Mouse (Mus musculus) lung, embryonic 14.5 days (tissue): ENCODE data around the gene Ambra1. TPM values are rescaled to one million over a fixed set of nuclear protein-coding genes. Genes with fewer than 3 reads are reported as not detected.

Source experiments
- ATAC-seq: fragments of 200-750 bp; cut with Nextera tagmentation; 2 replicates; pipeline ENCODE4 v1.8.0; 2017; ENCODE audit warnings: mild to moderate bottlenecking, moderate TSS enrichment, moderate library complexity; ENCODE audit not compliant: insufficient read depth
- DNase-seq: peaks from one replicate; pipeline ENCODE4 v3.0.0-alpha.2; 2015
- H3K27ac ChIP-seq: fragments of 300-500 bp; sonication (generic); 2 replicates; pipeline ENCODE4 v1.5.1; 2014; ENCODE audit warnings: low read depth, mild to moderate bottlenecking, moderate library complexity
- H3K27me3 ChIP-seq: fragments of 300-500 bp; sonication (generic); 2 replicates; pipeline ENCODE4 v1.6.1; 2014; ENCODE audit warnings: low read length, control low read depth; ENCODE audit not compliant: insufficient read depth
- H3K36me3 ChIP-seq: fragments of 300-500 bp; sonication (generic); 2 replicates; pipeline ENCODE4 v1.6.1; 2014; ENCODE audit warnings: control low read depth; ENCODE audit not compliant: insufficient read depth
- H3K4me1 ChIP-seq: fragments of 300-500 bp; sonication (generic); 2 replicates; pipeline ENCODE4 v1.6.1; 2014; ENCODE audit warnings: antibody characterized with exemption, control low read depth; ENCODE audit not compliant: insufficient read depth
- H3K4me2 ChIP-seq: fragments of 300-500 bp; sonication (generic); 2 replicates; pipeline ENCODE4 v1.6.1; 2014; ENCODE audit warnings: mild to moderate bottlenecking
- H3K4me3 ChIP-seq: fragments of 300-500 bp; sonication (generic); 2 replicates; pipeline ENCODE4 v1.5.1; 2014; ENCODE audit warnings: low read depth, low read length
- H3K9ac ChIP-seq: fragments of 300-500 bp; sonication (generic); 2 replicates; pipeline ENCODE4 v1.6.1; 2014
- H3K9me3 ChIP-seq: fragments of 300-500 bp; sonication (generic); 2 replicates; pipeline ENCODE4 v1.6.1; 2016; ENCODE audit warnings: low read depth, low read length, control low read depth
- CTCF ChIP-seq: IDR thresholded peaks from 2 replicates; pipeline ENCODE4 v1.5.1; 2016; ENCODE audit warnings: antibody characterized with exemption, low read depth
- WGBS: fragments of 180-500 bp; shearing (Covaris S2); extraction: QIAGEN DNeasy Blood & Tissue Kit; methylation state at CpG from one replicate; pipeline ENCODE4 v1.1.7; 2014; 5-methylcytosine and 5-hydroxymethylcytosine counted together
- polyA plus RNA-seq: library from polyadenylated mRNA; unstranded; fragments of >200 nt; fragmentation: Nextera tagmentation; extraction: Ambion mirVana; gene quantifications from 2 replicates; pipeline ENCODE4 v1.2.1, GENCODE M21; 2014

The Ambra1 gene
- polyA plus RNA-seq: 15.7 and 15.9 TPM in 2 replicates

DNA sequence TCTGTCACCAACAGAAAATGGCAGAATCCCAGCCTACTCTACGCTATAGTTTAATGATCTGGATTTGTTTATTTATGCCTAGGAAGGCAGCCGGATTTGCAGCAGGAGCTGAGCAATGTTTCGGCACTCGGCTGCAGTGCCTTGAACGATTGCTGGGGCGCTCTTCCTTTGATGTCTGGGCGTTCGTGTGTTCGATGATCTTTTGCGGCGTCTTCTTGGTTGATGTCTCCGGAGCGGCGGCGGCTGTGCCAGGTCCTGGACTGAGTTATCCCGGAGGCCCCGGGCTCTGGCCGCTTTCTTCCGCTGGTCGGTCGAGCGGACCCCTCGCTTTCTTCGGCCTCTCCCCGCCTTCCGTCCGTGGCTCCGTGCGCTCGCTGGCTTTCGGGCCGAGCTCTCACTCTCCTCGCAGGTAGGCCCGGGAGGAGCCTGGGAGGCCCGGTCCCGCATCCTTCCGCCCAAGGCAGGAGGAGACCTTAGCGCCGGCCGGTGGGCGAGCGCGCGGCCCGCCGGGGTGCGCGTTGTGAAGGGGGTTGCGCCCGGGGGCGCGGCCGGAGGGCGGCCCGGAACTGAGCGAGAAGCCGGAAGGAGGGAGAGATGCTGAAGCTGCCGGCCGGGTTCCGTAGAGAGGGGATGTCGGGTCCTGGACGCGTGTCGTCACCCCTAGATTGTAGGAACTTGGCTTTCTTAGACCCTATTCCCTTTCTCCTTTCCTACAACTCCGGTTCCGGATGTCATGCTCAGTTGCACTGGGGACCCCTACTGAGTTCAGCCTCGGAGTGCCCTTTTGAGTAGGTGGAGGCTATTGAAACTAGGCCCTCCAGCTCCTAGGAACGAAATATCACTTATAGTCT lies at the start of gene Ambra1:
Gene Ambra1, plus strand, starts transcription at position 164 of the 851 bp plus-strand sequence.
- Histone ChIP-seq H3K4me3 (peak within 1 kb of the TSS; percentile 97), H3K4me1 (no peaks in the 10 kb centered on the region), H3K27me3 (no peaks in the 10 kb centered on the region), H3K27ac (peak within 1 kb of the TSS; percentile 93), H3K9me3 (no peaks in the 10 kb centered on the region), H3K4me2 (peak within 1 kb of the TSS; percentile 72), H3K9ac (peak within 1 kb of the TSS; percentile 94), H3K36me3 (no peaks in the 10 kb centered on the region)
- TF ChIP-seq CTCF: peak; percentile 49
- ATAC-seq (peak; percentile 91), DNase-seq (peak; percentile 96)
- under 1% methylated on average over 68 of the region's 68 CpGs for WGBS

DNA sequence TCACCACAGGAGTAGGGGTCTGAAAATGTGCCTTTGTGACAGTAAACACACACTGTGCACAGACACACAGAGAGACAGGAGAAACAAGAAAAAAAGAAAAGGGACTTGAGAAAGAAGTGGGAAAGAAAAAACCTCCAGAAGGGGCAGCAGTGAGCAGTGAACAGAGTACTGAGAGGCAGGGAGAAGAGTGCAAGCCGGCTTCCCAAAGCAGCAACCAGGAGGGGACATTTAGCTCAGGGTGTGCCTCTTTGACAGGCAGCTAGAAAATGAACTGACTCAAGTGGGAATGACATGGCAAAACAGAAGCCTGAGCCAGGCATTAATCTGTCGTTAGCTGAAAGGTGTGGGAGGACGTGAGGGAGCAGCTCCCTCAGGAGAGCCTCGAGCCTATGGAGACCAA lies 47.1 kb upstream of the Ambra1 start:
- WGBS: 43% methylated on average over 4 of the region's 4 CpGs
- peaks cover 56% of the 10 kb centered on the region for H3K36me3 ChIP-seq
- ATAC-seq (0 out of 2 replicates have a peak, but pooled peaks have one; percentile 28), DNase-seq (peak; percentile 75)
- no peak overlapping the region for H3K4me2 ChIP-seq
- no peaks in the 10 kb centered on the region for H3K9me3 ChIP-seq
- H3K4me1 ChIP-seq: no peaks in the 10 kb centered on the region
- H3K4me3 ChIP-seq: no peak overlapping the region
- no peak overlapping the region for H3K27ac ChIP-seq
- H3K27me3 ChIP-seq: no peaks in the 10 kb centered on the region
- H3K9ac ChIP-seq: no peak overlapping the region
- TF ChIP-seq CTCF: peak; percentile 48

DNA sequence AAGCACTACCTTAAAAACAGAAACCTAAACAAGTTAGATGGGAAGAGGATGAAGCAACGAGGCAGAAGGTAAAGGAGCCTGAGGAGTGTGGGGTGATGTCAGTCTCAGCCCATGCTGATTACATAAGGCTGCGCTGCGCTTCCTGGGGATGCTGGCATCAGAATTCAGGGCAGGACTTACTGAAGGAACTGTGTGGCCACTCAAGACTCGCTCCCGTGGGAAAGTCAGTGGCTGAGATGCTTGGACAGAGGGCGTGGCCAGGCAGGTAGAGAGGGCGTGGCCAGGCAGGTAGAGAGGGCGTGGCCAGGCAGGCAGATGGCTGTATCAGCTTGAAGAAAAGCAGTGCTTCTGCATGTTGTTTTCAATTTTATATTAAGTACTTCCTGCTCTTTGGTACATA lies 46.0 kb upstream of the Ambra1 start:
- Histone ChIP-seq H3K4me1 (no peaks in the 10 kb centered on the region), H3K4me2 (no peak overlapping the region), H3K27ac (no peak overlapping the region), H3K36me3 (peaks cover 51% of the 10 kb centered on the region), H3K9ac (no peak overlapping the region), H3K4me3 (no peak overlapping the region), H3K27me3 (no peaks in the 10 kb centered on the region), H3K9me3 (no peaks in the 10 kb centered on the region)
- DNase-seq (no peak), ATAC-seq (no peak)
- WGBS: 71% methylated on average over 8 of the region's 8 CpGs
- no peak for TF ChIP-seq CTCF

DNA sequence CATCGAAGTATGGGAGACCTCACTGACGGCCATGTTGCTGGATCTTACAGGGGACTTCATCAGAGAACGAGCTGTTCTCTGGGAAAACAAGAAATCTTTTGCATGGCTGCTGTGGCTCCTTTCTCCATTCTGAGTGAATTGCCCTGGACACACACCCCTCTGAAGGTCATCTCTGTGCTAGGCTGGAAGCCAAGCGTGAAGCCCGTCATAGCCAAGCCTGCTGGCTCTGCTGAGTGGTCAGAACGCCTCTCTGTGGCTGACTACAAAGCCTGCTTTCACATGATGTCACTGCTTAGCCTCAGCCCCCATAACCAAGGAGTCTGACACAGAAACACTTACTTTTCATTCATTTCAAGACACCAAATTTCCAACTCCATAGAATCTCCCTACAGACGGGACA lies 40.5 kb upstream of the Ambra1 start:
- ATAC-seq (no peak), DNase-seq (no peak)
- no peak for TF ChIP-seq CTCF
- H3K4me2 ChIP-seq: no peak overlapping the region
- no peak overlapping the region for H3K27ac ChIP-seq
- no peaks in the 10 kb centered on the region for H3K9me3 ChIP-seq
- WGBS: 84% methylated on average over 7 of the region's 7 CpGs
- peaks cover 28% of the 10 kb centered on the region for H3K36me3 ChIP-seq
- no peaks in the 10 kb centered on the region for H3K4me1 ChIP-seq
- no peak overlapping the region for H3K4me3 ChIP-seq
- H3K9ac ChIP-seq: no peak overlapping the region
- H3K27me3 ChIP-seq: no peaks in the 10 kb centered on the region

DNA sequence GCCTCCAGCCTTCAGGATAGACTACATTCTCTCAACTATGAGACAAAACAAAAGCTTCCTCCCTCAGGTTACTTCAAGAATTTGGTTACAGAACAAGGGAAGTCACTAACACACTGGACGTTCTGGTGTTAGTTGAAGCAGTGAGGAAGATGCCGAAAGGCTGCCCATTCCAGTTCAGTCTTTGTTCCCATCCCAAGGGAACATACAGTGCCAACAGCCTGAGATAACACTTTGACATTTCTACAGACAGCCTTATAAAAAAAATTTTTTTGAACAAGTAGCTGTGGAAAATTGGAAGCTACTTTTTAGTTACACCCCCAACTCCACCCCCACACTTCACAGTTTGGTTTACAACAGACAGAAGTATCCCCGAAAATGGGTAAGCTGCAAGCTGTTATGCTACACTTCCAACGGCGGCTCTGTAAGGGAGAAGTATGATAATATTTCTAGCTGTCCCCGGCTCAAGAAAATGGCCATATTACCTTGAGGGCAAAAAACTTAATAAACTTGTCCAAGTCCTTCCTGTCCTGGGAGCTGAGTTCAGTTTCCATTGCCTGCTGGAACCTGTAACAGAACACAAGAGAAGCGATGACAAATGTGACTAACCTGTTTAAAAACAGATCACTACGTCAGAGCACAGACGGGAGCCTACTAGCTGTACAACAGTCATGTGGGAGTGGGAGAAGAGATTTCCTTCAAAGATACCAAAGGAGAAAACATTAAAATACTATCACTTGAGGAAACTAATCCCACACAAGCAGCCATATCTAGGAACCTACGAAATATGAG lies 34.3 kb upstream of the Ambra1 start:
- no peaks in the 10 kb centered on the region for H3K27me3 ChIP-seq
- no peak overlapping the region for H3K9ac ChIP-seq
- H3K4me2 ChIP-seq: no peak overlapping the region
- WGBS: 84% methylated on average over 10 of the region's 10 CpGs
- H3K4me3 ChIP-seq: no peak overlapping the region
- no peaks in the 10 kb centered on the region for H3K4me1 ChIP-seq
- no peak for TF ChIP-seq CTCF
- H3K9me3 ChIP-seq: no peaks in the 10 kb centered on the region
- H3K36me3 ChIP-seq: peaks cover 8% of the 10 kb centered on the region
- ATAC-seq: no peak
- DNase-seq: no peak
- H3K27ac ChIP-seq: no peak overlapping the region

DNA sequence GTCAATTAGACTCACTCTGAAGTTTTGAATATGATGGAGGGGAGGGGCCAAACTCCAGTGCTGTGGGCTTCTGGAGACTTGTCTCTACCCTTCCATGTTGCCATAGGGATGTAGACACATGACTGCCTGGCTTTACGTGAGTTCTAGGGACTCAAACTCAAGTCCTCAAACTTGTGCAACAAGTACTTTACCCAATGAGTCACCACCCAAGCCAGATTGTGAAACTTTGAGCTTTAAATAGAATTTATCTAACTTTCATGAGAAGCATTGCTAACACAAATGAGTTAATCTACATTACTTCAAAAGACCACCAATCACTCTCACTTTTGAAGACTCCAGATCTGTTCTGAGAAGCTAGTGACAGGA lies 33.7 kb upstream of the Ambra1 start:
- no peak overlapping the region for H3K27ac ChIP-seq
- no peak for ATAC-seq
- no peak for DNase-seq

DNA sequence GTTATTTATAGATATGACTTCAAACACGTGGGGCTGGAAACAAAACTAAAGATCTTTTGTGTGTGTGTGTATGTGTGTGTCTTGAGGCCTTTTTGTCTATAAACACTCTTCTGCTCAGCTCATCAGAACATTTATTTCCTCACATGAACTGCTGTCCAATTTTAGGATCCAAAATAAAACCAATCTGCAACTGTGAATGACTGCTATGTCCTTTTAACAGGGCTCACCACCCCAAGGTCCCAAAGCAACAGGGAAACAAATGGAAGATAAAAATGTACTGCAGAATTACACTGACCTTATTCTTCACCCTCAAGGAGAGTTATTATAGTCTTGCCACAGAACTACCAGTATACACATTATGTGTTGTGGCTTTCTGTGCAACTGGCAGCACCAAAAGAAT lies 30.7 kb upstream of the Ambra1 start:
- no peak for DNase-seq
- Histone ChIP-seq H3K4me1 (no peaks in the 10 kb centered on the region), H3K36me3 (no peaks in the 10 kb centered on the region; the same call in 1 of the 2 replicates), H3K27me3 (no peaks in the 10 kb centered on the region), H3K9ac (no peak overlapping the region), H3K4me3 (no peak overlapping the region), H3K27ac (no peak overlapping the region), H3K4me2 (no peak overlapping the region), H3K9me3 (no peaks in the 10 kb centered on the region)
- ATAC-seq: no peak
- TF ChIP-seq CTCF: no peak
- WGBS: 68% methylated on average over 1 of the region's 1 CpGs

More for the DNA sequence above, 33.7 kb upstream of the Ambra1 start:
- no peak for TF ChIP-seq CTCF
- Histone ChIP-seq H3K9me3 (no peaks in the 10 kb centered on the region), H3K36me3 (peaks cover 8% of the 10 kb centered on the region), H3K4me1 (no peaks in the 10 kb centered on the region), H3K4me3 (no peak overlapping the region), H3K4me2 (no peak overlapping the region), H3K9ac (no peak overlapping the region), H3K27me3 (no peaks in the 10 kb centered on the region)
- 79% methylated on average over 1 of the region's 1 CpGs for WGBS
